Mouse (Mus musculus) lung, postnatal 0 days (tissue): Measurements from ENCODE around the gene Clpsl2.

ENCODE experiments used
- CTCF ChIP-seq: IDR thresholded peaks from 2 replicates; pipeline ENCODE4 v1.5.1; 2016; ENCODE audit warnings: antibody characterized with exemption, mild to moderate bottlenecking
- EP300 ChIP-seq: IDR thresholded peaks from 2 replicates; pipeline ENCODE4 v1.6.1; 2016; ENCODE audit warnings: antibody characterized with exemption, mild to moderate bottlenecking, control low read depth

- TF ChIP-seq CTCF = no peak
- no peak for TF ChIP-seq EP300
These were observed 35.9 kb upstream of the Clpsl2 start for GRCm38 (mm10) chr17:28513337-28513736.
